Mouse (Mus musculus): ENCODE results near the gene Gabarap. TPM values are rescaled to one million over a fixed set of nuclear protein-coding genes. Genes with fewer than 3 reads are reported as not detected.
"Not testable (repeated sequence)": the region's sequence is repeated elsewhere in the genome, so short reads cannot be mapped to it uniquely, and the experiment has no call there.

The Gabarap gene
- total RNA-seq, 1 experiment from 2014 or later = 244 TPM

- ATAC-seq (replicated peaks; ENCODE audit: insufficient number of reproducible peaks, low FRiP score, low TSS enrichment, poor library complexity, severe bottlenecking) = no peak
Observed at GRCm38 (mm10) chr11:70015677-70016076, 24.7 kb downstream of the Gabarap start.

GRCm38 (mm10) chr11:70016177-70016576 is 25.2 kb downstream of the Gabarap start:
- not testable (repeated sequence) for ATAC-seq (replicated peaks; ENCODE audit: insufficient number of reproducible peaks, low FRiP score, low TSS enrichment, poor library complexity, severe bottlenecking)

DNA sequence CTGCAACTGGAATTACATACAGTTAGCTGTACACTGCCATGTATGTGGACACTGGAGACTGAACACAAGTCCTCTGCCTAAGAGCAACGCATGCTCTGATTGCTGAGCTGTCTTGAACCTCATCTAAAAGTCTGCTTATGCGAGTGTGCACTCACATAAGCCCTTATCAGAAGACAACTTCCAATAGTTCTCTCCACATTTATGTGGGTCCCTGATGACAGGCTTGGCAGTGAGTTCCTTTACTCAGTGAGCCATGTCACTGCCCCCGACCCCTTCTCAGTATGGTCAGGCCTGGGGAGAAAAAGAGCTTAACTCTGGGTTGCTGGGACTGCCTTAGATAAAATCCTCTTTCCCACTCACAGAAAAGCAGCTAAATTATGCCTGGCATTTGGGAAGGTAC is 25.7 kb downstream of the Gabarap start, which contains the start of gene Dlg4:
Gene Dlg4, plus strand, starts transcription at position 274 of the 400 bp plus-strand sequence.
- no peak for ATAC-seq (replicated peaks; ENCODE audit: insufficient number of reproducible peaks, low FRiP score, low TSS enrichment, poor library complexity, severe bottlenecking)

DNA sequence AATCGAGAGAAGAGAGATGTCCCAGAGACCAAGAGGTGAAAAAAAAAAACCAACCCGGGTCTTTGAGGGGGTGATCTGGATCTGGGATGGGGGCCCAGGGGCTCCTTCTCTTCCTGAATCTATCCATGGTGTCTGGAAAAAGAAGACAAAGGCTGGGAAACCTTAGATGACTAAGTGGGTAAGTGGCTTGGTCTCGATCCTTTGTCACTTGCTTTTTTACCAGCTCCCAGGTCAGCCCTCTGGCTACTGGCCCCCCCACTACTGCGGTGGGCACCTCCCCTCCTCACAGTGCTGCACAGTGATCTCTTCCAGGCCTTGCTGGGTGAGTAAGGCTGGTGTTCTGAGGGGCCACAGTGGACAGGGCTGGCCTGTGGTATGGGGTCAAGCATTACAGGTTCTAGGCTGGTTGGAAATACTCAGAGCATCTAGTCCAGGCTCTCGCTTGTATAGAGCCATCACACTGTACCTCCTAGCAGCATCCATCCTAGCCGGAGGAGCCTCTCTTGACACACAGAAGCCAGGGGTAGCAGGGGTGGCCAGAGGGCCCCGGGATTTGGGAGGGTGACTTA is 26.3 kb downstream of the Gabarap start:
- no peak for ATAC-seq (replicated peaks; ENCODE audit: insufficient number of reproducible peaks, low FRiP score, low TSS enrichment, poor library complexity, severe bottlenecking)

DNA sequence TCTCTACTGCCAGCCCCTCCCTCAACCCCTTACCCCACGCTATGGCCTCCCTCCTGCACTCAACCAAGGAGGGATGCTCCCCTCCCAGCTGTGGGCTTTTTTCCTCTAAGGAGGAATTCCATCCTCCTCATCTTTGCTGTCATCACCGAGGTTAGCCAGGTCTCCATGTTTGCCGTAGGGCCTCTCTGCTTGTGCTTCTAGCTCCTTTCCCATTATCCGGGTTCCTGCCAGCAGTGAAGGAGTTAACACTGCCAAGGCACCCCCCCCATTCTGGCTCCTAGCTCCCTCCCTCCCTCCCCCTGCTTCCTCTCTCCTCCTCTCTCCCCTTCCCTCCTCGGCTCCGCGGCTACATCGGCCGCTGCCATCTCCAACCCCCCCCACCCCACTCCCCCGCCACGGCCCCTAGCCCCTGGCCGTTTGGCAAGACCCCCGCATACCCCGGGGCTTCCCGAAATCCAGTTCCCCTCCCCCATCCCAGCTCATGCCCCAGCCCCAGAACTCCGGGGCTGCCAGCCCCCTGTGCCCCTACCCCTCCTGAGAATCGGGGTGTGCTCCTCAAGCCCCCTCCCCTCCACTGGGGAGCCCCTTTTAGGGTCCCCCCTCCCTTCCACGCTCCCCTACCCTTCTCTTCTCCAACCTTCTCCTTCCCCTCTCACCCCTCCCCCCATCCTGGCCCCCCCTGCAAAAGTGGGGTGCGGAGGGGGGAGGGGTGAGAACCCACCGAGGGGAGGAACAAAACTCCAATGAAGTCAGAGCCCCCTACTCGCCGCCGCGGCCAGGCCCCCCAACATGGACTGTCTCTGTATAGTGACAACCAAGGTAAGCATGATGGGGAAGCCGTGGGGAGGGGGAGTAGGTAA is 27.4 kb downstream of the Gabarap start:
- ATAC-seq (replicated peaks; ENCODE audit: insufficient number of reproducible peaks, low FRiP score, low TSS enrichment, poor library complexity, severe bottlenecking) = no peak

- ATAC-seq (replicated peaks; ENCODE audit: insufficient number of reproducible peaks, low FRiP score, low TSS enrichment, poor library complexity, severe bottlenecking) = no peak
Observed at GRCm38 (mm10) chr11:70019495-70020021, 28.6 kb downstream of the Gabarap start.

- ATAC-seq (replicated peaks; ENCODE audit: insufficient number of reproducible peaks, low FRiP score, low TSS enrichment, poor library complexity, severe bottlenecking) = no peak
Observed at GRCm38 (mm10) chr11:70020022-70020631, 29.2 kb downstream of the Gabarap start.

GRCm38 (mm10) chr11:70020731-70021263 is 29.9 kb downstream of the Gabarap start:
- ATAC-seq (replicated peaks; ENCODE audit: insufficient number of reproducible peaks, low FRiP score, low TSS enrichment, poor library complexity, severe bottlenecking) = peak; percentile 80

- ATAC-seq (replicated peaks; ENCODE audit: insufficient number of reproducible peaks, low FRiP score, low TSS enrichment, poor library complexity, severe bottlenecking) = peak; percentile 88
Observed at GRCm38 (mm10) chr11:70021264-70022132, 30.6 kb downstream of the Gabarap start.

DNA sequence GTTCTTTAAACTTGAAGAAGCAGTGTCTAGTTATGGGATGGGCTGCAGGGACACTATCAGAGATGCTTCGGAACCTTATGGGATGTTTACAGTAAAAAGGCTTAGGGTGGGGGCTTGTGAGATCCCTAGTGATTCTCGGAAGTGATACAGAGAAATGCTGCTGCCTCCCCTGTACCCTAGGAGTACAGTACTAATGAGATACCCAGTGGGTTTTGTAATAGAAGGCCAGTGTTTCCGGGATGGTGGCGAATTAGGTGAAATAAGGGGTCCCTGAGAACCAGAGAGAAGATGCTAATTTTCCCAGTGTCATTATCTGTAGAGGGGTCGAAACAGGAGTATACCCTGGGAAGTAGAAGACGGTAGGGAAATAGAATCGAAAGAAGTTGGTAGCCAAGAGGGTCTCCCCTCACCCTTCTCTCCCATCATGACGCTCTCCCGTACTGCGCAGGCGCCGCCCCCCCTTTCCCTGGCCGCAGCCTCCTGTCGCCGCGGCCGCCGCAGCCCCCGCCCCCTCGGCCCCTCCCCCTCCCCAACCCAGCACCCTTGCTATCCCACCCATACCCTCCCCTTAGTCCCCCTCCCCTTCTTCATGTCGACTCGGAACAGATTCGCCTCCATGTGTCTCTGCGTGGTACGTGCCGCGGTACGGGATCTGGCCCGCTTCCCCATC is 32.7 kb downstream of the Gabarap start:
- no peak for ATAC-seq (replicated peaks; ENCODE audit: insufficient number of reproducible peaks, low FRiP score, low TSS enrichment, poor library complexity, severe bottlenecking)

DNA sequence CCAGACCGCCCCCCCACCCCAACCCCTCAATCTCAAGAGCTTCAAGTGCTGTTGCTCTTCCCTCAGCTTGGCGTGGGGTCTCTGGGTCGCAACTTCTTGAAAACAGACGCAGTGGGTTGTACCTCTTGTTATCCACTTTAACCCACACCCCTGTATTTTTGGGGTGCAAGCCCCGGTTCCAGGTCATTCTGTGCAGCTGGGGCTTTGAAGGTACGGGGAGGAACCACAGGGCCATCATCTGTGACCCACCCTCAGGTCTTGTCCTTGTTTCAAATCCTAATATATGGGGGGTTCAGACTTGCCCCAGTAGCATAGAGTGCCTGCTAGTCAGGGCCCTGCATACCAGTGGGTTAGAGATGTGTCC is 33.2 kb downstream of the Gabarap start:
- no peak for ATAC-seq (replicated peaks; ENCODE audit: insufficient number of reproducible peaks, low FRiP score, low TSS enrichment, poor library complexity, severe bottlenecking)

DNA sequence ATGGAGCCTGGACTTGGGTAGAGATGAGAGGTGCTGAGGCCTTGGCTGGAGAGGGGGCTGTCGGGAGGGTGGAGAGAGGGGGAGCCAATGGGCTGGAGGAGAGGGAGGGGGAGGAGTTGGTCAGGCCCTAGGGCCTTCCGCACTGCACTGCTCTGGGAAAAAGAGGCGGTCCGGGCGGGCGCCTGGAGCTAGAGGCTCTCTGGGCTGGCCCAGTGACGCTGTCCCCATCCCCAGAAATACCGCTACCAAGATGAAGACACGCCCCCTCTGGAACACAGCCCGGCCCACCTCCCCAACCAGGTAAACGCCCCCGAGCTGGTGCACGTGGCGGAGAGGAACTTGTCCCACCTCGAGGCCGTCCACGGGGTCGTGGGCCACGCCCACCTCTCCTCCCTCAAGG is 35.7 kb downstream of the Gabarap start:
- no peak for ATAC-seq (replicated peaks; ENCODE audit: insufficient number of reproducible peaks, low FRiP score, low TSS enrichment, poor library complexity, severe bottlenecking)

DNA sequence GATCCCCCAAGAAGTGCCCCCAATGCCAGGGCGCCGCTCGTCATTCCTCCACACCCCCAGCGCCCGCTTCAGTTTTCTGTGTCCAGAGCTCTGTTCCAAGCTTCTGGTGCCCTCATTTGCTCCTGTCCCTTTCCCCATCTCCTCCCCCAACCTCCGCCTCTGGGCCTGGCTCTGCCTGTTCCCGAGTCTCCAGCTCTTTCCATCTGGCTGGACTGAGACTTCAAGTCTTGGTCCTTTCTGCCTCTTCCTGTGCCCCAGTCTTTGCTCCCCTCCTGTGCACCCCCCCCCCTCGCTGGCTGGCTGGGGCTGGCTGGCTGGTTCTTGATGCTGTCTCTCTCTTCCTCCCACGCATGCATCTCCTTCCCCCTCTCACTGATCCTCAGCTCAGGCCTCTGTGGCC is 36.5 kb downstream of the Gabarap start:
- no peak for ATAC-seq (replicated peaks; ENCODE audit: insufficient number of reproducible peaks, low FRiP score, low TSS enrichment, poor library complexity, severe bottlenecking)

DNA sequence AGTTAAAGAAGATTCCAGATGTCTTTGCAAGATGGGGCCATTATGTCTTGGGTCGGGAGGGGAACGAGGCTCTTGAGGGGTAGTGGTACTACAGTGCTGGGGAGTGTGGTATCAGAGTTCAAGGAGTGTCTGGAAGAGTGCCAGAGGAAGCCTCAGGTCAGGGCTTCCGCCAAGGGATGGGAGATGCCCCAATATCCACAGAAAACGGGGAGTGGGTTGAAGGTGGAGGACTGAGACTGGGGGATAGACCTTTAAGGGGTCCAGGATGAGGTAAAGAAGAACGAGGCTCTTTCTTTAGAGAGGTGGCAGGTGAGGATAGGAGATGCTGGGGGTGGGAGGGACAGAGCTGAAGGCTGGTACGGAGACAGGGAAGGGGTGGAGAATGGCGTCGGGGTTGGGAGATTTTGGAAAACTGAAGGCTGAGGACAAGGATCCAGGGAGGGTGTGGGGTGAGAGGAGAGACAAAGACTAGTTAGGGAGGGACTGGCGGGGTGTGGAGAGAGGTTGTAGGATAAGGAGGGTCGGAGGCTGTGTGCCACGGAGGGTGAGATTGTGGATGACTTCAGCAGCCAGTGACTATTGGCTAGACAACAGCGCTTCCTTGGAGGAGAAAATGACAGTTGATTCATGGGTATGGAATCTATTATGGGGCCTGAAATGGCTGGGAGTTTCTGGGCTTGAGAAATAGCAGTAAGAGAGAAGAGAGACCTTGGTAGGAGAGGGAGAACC is 37.6 kb downstream of the Gabarap start:
- ATAC-seq (replicated peaks; ENCODE audit: insufficient number of reproducible peaks, low FRiP score, low TSS enrichment, poor library complexity, severe bottlenecking) = no peak

GRCm38 (mm10) chr11:70029130-70029801 is 38.3 kb downstream of the Gabarap start:
- ATAC-seq (replicated peaks; ENCODE audit: insufficient number of reproducible peaks, low FRiP score, low TSS enrichment, poor library complexity, severe bottlenecking) = peak; percentile 66

DNA sequence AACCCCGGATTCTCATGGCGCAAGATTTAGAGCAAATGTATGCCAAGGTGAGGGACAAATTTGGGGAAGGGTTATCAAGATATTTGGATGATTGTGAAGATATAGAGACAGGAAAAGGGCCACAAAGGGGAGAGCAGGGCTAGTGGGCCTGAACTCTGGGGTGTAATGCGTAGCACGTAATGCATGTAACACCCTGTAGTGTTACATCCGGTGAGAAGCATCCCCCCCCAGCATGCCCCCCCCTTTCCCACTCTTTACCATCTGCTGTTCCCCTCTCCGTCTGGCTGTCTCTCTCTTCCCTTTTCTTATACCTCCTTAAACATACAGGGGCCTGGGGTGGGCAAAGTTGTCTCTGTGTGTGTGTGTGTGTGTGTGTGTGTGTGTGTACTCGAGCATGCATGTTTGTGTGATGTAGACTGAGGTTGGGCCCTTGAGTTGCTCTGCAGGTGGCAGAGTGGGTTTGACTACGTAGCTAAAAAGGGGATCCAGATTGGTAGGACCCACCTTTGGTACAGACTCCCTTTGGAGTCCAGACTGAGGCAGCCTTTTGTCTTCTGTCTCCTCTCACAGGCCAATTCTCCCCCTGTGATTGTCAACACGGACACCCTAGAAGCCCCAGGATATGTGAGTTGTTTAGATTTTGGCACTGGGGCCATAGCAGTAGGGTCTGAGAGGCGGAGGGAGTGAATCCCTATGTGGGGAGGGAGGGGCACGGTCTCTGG is 39.0 kb downstream of the Gabarap start:
- no peak for ATAC-seq (replicated peaks; ENCODE audit: insufficient number of reproducible peaks, low FRiP score, low TSS enrichment, poor library complexity, severe bottlenecking)
